Mouse (Mus musculus) lung, postnatal 25 days (tissue): ENCODE measurements around the gene Lmbrd1.
"Not testable (repeated sequence)": the region's sequence is repeated elsewhere in the genome, so short reads cannot be mapped to it uniquely, and the experiment has no call there.

ENCODE experiments used
- DNase-seq: peaks from one replicate; pipeline ENCODE4 v3.0.0; 2022; ENCODE audit warnings: low spot score

Gene Lmbrd1

DNA sequence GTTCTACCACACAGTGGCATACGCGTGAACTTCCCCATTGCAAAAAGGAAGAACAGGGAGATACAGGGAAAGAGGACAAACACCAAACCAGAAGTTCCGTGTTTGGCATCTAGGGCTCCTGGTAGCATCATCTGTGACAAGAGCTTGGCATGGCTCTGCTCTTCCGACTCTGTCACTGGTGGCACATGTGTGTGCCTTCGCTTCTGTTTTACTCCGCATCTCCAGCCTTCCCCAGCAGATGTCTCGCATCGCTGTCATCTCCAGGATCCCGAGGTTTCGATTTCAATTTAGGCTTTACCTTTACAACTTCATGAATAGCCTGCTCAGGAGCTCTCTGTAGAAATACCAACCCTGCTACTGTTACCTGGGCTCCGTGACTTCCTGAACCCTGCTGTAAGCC, 51.4 kb downstream of the Lmbrd1 start:
- DNase-seq: no peak

DNA sequence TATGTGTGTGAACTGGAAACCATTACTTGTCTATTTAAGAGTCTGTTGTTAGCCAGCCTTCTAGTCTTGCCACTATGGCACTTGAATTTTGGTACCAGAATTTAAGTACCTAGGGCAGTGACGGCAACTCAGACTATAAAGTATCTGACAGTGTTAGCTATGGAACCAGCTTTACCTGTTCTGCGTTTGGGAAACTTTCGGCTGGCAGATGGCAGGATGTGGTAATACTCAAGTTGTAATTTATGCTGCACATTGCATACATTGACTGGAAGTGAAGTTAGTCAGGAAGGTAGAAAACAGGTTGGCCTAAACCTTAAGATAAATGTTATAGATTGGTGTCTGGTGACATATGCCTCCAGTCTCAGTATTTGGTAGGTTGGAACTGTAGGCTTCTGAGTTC, 53.9 kb downstream of the Lmbrd1 start:
- DNase-seq: no peak

DNA sequence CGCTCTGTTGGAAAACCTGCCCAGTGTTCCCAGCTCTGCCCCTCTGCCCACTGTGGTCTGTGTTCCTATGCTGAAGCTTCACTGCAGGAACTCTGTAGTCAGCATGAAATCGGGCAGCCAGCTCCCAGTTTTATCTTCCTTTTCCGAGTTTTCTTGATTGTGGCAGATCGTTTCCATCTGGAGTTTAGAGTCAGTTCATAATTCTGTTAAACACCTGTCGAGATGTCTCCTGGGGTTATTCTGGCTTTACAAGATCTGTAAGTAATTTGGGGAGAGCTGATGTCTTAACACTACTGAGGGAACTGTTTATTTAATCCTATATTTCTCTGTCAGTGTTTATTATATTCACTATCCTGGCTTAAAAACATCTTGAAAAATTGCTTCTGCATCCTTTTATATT, 56.4 kb downstream of the Lmbrd1 start:
- no peak for DNase-seq

DNA sequence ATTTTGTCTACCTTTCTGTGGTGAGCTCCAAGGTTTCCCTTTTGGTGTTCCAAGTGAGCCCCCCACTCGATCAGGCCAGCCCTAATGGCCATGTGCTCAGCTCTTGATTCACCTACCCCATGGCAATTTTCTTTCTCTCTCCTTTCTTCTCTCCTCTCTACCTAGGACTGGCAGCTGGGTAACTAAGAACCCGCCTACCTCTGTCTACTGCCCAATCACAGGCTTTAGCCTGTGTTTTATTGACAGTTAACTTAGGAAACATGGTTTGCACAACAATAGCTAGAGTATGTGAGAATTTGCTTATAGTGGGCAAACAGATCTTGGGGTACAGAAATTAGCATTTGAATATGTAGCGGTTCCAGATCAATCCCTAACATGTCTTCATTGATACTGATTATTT, 62.5 kb downstream of the Lmbrd1 start:
- DNase-seq: no peak

DNA sequence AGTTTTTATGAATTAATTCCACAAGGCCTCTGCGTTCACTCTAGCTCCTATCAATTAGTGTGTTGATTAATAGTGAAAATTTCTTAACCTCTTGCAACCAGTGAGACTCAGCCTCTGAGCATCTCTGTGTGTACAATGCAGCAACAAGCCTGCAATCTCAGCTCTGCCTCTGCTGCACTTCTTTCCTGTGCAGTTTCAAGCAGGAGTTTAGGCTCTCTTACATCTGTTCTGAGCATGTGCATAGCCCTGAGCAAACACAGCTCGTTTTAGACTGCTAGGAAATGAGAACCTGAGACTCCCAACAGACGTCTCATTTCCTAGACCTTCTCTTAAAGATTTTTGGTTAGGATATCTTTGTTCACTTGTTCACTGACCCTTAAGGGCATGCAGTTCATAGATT, 63.1 kb downstream of the Lmbrd1 start:
- no peak for DNase-seq

DNA sequence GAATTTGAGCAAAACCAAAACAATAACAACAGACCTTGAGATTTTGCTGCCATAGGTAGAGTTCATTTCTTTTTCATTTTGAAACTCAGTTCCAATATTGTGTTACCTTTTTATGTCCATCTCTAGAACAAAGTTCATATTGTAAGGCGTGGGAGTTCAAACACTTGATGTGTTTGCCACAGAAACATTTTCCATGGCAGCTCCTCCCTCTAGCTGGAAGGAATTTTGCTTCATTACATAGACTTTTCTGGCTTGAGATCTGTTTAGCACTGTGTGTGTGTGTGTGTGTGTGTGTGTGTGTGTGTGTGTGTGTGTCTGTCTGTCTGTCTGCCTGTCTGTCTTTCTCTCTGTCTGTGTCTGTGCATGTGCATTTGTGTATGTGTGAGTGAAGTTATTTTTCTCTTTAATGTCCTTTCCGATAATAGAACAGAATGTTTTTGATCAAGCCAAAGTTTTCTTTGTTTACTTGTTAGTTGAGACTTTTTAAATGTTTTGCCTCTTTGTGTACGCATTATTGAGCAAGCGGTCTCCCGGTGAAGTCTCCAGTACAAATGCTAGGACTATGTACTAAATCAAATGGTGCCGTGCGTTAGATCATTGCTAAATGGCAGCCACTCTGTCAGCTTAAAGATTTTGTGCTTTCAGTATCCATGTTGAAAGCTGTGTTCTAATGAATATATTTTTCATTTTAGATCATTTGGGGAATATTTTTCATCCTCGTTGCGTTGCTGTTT, 64.9 kb downstream of the Lmbrd1 start:
- DNase-seq: no peak

DNA sequence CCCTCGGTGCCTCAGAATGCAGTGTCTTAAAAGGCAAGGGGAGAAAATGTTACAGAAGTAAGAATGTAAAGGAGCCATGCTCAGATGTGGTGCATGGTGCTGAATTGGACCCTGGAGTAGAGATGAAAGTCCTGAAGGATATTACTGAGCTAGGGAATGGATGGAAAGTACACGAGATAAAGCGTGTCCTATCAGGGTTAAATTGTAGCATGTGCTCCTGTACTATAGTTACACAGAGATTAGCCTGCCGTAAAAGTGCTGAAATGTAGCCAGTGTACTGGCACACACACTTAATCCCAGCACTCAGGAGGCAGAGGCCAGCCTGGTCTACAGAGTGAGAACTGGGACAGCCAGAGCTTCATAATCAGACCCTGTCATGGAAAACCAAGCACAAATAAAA, 74.3 kb downstream of the Lmbrd1 start:
- no peak for DNase-seq

DNA sequence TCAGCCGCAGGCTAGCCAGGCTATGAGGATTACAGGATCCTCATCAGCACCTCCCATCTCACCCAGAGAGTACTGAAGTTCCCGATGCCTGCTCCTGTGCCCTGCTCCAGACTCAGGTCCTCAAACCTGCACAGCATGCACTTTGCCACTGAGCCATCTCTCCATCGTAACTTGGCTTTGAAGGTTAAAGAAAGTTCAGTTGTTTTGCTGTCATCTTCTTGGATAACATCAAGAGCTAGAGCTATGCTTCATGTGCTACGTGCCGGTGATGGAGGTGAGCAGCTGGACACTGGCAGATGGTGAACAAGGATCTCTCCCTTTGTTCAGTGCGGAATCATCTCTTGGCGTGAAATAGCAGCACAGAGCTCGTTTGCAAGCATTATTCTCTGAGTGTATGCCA, 80.1 kb downstream of the Lmbrd1 start:
- no peak for DNase-seq

DNA sequence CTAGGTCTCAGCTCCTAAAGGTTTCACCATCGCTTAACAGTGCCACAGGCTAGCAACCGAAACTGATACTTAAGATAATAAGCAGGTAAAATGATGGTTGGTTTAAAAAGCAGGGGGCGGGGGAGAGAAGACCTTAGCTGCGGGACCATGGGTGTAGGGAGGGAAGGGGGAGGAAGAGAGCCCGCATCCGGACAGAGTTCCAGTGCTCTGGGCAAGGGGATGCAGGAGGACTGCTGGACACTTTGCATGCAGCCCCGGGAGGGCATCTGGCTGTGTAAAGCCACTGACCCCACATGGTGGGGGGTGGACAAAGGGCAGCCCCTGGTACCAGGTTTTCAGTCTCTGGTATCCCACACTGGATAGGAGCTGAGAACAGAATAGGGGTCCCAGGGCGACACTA, 88.0 kb downstream of the Lmbrd1 start:
- DNase-seq: no peak

DNA sequence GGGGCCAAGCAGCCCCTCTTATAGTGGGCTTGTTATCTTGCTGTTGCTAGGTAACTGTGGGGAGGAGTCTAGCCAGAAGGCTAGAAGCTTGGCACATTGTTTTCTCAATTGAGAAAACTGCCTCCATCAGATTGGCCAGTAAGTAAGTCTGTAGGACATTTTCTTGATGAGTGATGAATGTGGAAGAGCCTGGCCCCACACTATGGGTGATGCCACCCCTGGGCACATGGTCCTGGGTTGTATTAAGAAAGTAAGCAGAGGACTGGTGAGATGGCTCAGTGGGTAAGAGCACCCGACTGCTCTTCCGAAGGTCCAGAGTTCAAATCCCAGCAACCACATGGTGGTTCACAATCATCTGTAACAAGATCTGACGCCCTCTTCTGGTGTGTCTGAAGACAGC, 88.8 kb downstream of the Lmbrd1 start:
- not testable (repeated sequence) for DNase-seq

DNA sequence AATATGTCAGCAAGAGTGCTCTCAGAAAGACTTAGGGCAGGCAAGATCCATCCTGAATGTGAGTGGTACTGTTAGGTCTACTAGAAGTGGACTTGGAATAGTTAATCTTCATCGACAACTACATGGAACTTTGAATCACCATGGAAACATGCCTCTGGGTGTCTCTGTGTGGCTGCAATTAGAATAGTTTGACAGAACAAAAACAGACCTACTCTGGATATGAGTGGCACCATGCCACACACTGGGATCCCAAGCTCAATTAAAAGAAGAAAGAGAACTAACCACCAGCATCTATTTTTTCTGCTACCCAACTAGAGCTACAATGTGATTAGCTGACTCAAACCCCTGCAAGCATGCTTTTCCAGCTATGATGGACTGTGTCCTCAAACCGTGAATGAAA, 95.2 kb downstream of the Lmbrd1 start:
- DNase-seq: no peak

DNA sequence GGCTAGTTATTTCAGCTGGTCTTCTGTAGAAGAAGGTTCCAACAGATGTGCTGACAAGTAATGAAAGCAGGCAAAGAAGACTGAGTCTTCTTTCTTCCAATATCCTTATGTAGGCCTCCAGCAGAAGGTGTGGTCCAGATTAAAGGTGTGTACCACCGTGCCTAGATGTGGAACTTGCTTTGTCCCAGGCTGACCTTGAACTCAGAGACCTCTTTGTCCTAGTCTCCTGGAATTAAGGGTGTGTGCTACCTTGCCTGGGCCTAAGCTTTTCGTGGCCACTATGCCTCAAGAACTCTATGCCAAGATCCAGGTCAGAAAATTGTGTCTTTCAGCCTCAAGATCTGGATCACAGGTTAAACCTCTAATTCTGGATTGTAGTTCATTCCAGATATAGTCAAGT, 98.1 kb downstream of the Lmbrd1 start:
- no peak for DNase-seq

DNA sequence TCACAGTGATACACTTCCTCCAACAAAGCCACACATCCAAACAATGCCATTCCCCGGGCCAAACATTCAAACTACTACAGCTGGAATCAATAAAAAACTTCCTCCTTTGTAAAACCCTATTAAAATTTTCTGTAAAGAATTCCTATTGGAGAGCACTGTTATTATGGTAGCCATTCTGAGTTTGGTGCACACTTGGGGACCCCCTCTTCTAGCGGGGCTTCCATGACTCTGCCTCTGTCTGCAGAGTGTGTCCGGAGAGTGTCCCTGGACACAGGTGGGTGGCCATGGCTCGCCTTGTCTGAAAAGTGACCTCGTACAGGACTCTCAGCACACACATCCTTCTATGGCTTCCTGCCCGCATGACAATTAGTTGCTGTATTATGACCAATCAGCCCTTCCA, 114.7 kb downstream of the Lmbrd1 start:
- DNase-seq: no peak

DNA sequence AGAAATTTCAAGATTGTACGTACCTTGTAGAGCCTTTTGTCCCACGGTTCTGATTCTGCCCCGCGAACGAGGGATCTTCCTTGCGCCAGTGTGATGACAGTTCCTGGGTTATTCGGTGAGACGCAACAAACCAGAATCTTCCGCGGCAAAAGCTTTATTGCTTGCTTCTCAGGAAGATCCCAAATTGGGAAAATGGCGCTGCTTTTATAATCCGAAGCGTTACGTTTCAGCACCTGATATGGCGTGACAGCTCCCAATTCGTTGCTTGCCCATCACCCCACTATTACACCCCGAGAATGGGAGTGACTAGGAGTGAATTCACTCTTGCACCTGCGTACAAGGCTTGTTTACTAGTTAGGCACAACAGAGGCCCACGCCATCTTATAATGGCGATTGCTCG, 129.5 kb downstream of the Lmbrd1 start:
- not testable (repeated sequence) for DNase-seq
